Mouse (Mus musculus): Measurements from ENCODE around the gene Elf2.

The Elf2 gene

DNA sequence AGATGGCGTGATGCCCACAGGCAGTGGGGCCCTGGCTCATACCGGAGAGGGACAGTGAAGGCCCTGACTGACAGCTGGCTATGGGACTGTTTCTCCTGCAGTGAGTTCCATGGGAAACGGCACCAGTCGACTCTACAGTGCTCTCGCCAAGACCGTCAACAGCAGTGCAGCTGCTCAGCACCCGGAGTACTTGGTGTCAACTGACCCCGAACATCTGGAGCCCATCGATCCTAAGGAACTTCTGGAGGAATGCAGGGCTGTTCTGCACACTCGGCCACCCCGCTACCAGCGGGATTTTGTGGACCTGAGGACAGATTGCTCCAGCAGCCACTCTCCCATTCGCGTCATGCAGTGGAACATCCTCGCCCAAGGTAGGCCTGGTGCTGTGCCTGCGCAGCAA lies 92.8 kb downstream of the Elf2 start:
- no peak for ATAC-seq (ENCODE audit: insufficient number of reproducible peaks, low FRiP score, low TSS enrichment)

GRCm38 (mm10) chr3:51239541-51239940 lies 100.9 kb downstream of the Elf2 start:
- no peak for ATAC-seq (ENCODE audit: insufficient number of reproducible peaks, low FRiP score, low TSS enrichment)

DNA sequence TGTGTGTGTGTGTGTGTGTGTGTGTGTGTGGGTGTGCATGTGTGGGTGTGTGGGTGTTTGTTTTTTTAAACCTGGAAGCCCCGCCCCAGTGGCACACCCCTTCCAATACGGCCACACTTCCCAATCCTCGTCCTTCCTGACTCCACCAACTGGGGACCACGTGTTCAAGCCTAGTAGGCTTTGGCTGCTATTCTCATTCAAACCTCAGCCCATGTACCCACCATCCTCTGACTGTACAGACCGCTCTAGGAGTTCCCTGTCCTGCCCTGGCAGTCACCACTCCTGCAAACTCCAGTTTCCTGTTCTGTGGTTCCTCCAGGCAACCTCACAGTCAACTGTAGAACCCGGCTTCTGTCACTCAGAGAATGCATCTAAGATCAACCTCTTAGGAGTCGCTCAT lies 101.9 kb downstream of the Elf2 start:
- ATAC-seq (ENCODE audit: insufficient number of reproducible peaks, low FRiP score, low TSS enrichment) = no peak

GRCm38 (mm10) chr3:51234752-51235055 lies 105.8 kb downstream of the Elf2 start:
- peak; percentile 54 for ATAC-seq (ENCODE audit: insufficient number of reproducible peaks, low FRiP score, low TSS enrichment)

DNA sequence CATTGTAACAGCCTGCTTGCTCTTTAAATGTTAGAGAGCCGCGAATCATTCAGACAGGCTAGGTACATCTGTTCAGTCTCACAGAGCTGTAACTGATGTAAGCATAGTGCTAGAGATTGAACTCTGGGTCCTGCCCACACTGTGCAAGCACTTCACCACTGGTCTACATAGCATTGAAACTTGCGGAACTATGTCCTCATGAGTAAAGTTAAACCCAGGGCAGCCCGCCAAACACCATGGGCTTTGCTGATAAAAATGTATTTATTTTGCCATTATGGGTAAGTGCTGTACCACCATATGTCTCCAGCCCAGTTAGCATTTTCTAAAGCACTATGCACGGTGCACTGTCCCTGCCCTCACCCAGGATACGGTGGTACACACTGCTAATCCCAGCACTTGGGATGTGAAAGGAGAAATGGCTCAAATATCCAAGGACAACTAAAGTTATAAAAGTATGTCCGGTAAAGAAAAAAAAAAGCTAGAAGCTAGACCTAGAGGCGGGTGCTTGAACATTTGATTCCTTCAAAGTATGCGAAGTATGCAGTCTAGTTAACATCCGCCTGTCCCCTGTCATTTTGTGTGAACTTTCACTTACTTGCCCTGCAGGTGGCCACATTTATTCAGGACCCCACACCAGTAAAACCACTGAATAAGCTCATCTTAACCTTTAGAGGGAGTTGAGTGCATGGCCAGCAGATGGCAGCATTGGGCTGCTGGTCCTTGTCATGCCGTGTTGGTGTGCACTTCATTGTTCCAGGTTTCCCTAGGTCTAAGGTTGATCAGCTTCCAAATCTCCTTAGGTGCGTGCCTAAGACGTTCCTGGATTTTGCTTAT lies 106.3 kb downstream of the Elf2 start:
- peak; percentile 74 for ATAC-seq (ENCODE audit: insufficient number of reproducible peaks, low FRiP score, low TSS enrichment)

- ATAC-seq (ENCODE audit: insufficient number of reproducible peaks, low FRiP score, low TSS enrichment) = no peak
Measured at GRCm38 (mm10) chr3:51233474-51233873, 107.0 kb downstream of the Elf2 start.

GRCm38 (mm10) chr3:51232205-51232910 lies 108.1 kb downstream of the Elf2 start:
- no peak for ATAC-seq (ENCODE audit: insufficient number of reproducible peaks, low FRiP score, low TSS enrichment)

DNA sequence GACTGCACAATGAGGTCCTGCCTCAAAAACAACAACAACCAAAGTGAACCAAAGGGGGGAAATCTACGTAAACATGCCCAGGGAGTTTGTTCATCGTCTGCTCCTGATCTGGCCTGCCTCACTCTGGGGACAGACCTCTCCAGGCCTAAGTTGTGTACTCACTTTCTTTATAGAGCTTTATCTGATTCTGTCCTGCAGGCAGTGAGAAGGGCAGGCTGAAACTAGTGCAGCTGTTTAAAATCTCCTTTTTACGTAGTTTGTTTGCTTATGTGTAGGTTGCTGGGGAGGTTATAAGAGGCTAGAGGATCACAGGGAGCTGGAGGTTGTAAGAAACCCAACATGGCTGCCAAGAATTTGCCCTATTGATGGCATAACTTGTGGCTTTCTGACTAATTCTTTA lies 109.0 kb downstream of the Elf2 start:
- ATAC-seq (ENCODE audit: insufficient number of reproducible peaks, low FRiP score, low TSS enrichment) = no peak

GRCm38 (mm10) chr3:51230886-51231285 lies 109.6 kb downstream of the Elf2 start:
- no peak for ATAC-seq (ENCODE audit: insufficient number of reproducible peaks, low FRiP score, low TSS enrichment)

DNA sequence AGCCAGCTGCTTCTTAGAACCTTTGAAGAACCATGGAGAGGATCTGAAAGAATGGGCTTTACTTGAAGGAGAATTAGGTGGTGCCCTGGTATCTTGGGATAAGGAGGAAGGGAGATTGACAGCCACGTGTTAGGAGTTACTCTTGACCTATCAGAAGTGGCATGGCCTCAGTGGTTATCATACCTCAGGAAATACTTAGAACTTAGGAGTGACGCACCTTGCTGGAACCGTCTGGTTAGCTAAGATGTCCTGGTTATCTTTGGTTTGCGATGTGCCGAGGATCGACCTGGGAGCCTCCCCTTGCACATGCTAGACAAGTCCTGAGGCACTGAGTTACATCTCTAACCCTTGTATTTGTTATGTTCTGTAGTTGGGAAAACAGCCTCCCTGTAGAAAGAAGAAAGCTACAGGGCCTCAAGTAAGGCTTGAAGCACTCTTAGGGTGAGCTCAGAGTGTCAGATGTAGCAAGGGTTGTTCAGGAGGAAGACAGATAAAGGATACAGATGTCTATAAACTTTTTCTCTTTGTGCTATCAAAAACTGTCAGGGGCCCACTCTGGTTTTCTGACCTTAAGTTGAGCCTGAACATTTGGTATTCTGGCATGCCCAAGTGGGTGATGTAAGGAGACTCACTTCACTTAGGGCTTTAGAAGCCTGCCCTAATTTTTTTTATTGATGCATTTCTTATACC lies 110.2 kb downstream of the Elf2 start:
- no peak for ATAC-seq (ENCODE audit: insufficient number of reproducible peaks, low FRiP score, low TSS enrichment)

GRCm38 (mm10) chr3:51229226-51229625 lies 111.2 kb downstream of the Elf2 start:
- no peak for ATAC-seq (ENCODE audit: insufficient number of reproducible peaks, low FRiP score, low TSS enrichment)

DNA sequence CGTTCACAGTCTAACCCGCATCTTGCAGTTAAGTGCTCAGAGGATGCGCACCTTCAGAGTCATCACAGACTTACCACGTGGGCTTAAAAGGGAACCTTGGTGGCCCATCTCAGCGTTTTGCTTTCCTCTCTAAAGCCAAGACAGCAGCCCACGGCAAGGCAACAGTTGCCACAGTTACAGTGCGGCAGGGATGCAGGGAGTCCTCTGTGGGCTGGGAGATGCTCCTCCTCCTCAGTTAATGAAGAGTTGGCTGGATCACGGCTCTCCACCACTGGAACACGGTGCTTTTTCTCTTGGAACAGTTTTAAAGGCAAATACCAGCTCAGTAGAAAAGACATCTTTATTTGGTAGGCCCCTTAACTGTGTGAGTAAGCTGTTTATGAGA lies 111.7 kb downstream of the Elf2 start:
- ATAC-seq (ENCODE audit: insufficient number of reproducible peaks, low FRiP score, low TSS enrichment) = no peak

DNA sequence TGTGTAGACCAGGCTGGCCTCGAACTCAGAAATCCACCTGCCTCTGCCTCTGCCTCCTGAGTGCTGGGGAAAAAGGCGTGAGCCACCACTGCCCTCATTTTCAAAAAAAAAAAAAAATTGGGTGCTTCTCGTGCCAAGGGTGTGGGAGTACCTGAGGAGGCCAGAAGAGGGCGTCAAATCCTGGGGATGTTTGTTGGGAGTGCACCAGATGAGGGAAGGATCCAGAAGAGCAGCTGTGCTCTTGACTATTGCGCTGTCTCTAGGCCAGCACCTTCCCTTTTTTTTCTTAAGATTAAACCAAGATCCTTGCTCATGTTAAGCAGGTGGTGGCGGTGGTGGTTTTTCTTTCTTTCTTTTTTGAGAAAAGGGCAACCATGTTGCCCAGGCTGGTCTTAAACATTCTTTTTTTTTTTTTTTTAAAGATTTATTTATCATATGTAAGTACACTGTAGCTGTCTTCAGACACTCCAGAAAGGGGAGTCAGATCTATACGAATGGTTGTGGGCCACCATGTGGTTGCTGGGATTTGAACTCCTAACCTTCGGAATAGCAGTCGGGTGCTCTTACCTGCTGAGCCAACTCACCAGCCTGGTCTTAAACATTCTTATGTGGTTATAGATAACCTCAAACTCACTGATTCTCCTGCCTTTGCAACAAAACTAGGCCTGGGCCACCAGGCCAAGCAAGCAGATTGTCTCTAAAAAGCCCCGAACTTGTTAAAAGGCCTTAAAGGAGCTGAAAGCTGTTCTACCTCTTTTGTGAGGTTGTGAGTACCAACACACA lies 112.2 kb downstream of the Elf2 start:
- ATAC-seq (ENCODE audit: insufficient number of reproducible peaks, low FRiP score, low TSS enrichment) = no peak

- no peak for ATAC-seq (ENCODE audit: insufficient number of reproducible peaks, low FRiP score, low TSS enrichment)
Measured at GRCm38 (mm10) chr3:51226601-51227000, 113.9 kb downstream of the Elf2 start.

DNA sequence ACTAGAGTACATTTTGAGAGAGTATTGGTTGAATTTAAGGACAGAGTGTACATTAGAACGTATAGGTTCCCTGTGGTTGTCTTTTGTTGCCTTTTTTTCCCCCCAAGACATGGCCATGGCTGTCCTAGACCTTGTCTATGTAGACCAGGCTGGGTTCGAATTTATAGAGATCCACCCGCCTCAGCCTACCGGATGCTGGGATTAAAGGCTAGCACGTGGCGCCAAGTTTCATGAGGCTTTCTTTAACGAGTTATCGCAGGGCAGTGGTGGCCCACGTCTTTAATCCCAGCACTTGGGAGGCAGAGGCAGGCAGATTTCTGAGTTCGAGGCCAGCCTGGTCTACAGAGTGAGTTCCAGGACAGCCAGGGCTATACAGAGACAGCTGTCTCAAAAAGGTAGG lies 114.5 kb downstream of the Elf2 start:
- ATAC-seq (ENCODE audit: insufficient number of reproducible peaks, low FRiP score, low TSS enrichment) = no peak

DNA sequence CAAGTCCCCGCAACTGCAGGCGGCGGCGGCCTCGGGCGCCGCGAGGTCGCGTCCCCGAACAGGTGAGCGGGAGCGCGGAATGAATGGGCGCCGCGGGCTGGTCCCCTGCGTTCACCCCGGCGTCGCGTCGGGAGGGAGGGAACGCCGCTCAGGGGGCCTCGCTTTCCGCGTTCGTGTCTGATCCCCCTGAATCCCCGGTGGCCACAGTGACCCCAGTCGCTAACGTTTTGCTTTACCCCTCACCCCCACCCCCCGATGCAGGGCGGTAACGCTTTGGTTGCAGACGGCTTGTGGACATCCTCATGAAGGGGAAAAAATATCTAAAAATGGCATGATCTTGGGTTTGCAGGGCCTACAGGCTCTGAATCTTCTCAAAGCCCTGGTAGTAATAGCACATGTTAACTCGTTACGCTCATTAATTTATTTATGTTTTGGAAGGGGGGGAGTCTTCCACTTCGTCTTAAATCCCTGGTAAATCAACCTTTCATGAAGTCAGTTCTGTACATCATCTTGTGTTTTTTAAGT lies 115.2 kb downstream of the Elf2 start:
- no peak for ATAC-seq (ENCODE audit: insufficient number of reproducible peaks, low FRiP score, low TSS enrichment)

DNA sequence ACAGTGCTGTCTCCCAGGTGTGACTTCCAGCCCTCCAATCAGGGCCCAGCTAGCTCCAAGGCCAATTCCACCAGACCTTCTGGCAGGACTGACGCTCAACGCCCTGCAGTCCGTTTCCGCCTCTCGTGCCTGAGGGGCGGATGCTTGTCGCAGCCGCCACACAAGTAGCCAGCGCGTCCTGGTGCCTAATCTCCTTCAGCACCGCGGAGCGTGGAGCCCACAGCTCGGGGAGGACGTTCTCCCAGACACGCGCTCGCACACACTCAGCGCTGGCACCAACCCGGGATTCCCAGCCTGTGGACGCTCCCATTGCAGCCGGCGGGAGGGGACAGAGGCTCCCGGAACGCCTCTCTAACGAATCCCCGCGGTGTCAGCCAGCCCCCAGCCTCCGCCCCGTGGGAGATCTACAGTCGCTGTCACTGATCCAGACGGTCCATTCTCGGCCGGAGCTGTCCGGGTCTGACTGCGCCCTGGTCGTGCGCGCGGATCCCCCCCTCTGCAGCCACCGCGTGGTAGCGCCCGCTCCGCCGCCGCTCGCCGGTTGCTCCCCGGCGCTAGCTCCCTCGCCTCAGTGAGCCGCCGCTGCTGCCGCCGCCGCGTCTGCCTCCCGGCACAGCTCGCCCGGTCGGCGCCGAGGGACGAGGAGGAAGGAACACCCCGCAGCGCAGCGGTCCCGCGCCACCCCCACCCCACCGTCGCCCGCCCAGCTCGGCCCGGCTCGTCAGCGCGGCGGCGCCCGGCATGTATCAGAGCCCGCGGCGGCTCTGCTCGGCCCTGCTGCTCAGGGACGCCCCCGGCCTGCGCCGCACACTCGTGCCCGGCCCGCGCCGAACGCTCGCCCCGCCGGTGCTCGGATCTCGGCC lies 115.9 kb downstream of the Elf2 start, which contains the start of gene Noct:
Gene Noct (plus strand): TSS at position 85 of the 863 bp plus-strand sequence.
- peak; percentile 87 for ATAC-seq (ENCODE audit: insufficient number of reproducible peaks, low FRiP score, low TSS enrichment)

DNA sequence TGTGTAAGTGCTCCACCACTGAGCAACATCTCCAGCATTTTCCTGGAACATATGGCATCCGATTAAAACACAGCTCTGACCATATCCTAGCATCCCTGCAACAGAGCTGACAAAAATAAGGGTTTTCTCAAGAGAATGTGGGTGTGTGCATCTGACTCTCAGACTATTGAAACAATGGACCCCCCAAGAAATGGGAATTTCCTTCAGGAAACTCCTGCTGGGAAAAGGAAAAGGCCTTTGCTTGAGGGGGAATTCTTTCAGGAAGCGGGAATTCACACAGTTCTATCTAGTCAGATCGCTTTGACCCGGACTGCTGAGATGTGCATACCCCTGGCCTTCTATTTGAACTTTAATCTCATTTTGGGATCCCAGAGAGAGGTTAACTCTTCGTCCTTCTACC lies 116.9 kb downstream of the Elf2 start:
- no peak for ATAC-seq (ENCODE audit: insufficient number of reproducible peaks, low FRiP score, low TSS enrichment)

DNA sequence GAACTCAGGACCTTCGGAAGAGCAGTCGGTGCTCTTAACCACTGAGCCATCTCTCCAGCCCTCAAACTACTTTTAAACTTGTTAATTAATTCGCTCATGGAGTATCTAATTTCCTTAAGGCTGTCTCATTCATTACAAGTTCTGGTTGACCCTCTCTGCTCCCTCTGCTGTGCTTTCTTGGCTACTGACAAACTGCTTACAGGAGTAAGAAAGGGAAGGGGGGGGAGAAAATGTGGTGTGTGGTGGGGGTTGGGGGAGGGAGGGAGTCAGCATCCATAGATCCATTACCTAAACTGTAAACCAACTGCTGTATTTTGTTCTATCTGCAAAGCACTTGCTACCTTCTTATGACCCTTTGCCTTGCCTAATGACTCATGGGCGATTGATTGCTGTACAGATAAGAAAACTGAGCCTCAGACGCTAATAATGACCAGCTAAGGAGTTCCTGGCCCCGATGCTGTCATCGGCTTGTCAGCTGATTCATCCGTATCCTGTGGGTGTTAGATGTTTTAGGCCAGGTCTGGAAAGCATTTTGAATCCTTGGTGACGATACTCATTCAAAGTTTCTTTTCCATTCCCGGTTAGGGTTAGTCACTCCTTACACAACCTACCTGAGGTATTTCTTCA lies 117.5 kb downstream of the Elf2 start:
- no peak for ATAC-seq (ENCODE audit: insufficient number of reproducible peaks, low FRiP score, low TSS enrichment)

All from cerebellum, adult (tissue).